Comparison of ENCODE assay signal across 8 mouse cellular contexts in the genomic region with DNA sequence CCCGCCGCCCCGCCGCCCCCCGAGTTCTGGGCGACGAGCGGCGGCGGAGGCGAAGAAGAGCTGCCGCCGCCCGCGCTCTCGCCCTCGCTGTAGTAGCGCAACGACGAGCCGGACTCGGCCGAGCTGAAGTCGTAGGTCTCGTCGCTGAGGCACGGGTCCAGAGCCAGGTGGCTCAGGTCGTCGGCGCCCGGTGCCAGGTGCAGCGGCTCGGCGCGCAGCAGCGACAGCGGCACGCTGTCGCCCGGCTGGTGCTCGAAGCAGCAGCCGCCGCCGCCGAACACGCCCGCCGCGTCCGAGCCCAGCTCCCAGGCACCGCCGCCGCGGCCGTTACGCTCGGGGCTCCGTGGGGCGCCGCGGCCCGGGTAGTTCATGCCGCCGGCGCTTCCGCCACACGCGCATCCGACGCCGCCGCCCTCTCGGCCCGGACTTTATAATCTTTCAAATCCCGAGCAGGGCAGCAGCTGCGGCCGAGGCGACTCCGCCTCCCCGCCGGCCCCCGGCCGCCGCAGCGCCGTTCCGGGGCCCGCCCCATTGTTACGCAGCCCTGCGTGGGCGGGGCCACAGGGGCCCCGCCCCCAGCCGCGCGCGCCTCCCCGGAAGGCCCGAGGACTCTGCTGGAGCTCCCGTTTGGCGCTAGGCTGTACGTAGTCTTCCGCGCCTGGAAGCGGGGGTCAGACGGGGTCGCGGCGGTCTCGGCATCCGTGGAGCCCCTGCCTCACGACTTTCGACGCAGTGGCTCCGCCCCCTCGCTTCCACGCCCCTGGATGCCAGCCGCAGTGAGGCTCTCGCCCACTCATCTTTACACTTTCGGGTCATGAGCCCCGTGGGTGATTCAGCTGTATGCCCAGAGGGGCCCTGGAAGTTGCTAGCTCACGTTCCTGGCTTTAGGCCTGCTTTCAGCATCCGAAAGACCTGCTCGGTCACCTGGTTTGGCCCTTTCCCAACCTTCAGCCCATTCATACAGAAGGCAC. TPM values are rescaled to one million over a fixed set of nuclear protein-coding genes. Genes with fewer than 3 reads are reported as not detected.
DNase-seq lines count a peak whose midpoint lies in the region; ATAC-seq and TF ChIP-seq lines count a peak whose summit lies in the region.

A gene (minus strand): TSS at position 503 of the 971 bp plus-strand sequence.

- peak; percentile 67 for DNase-seq in 3T3-L1 (ENCODE audit: low read depth, low spot score)
- peak; percentile 74 for DNase-seq in adrenal gland, postnatal 4 days (ENCODE audit: low spot score in 2 of 2)
- peak; percentile 92 for DNase-seq in embryonic facial prominence, embryonic 14.5 days (ENCODE audit: low spot score)
- peak; percentile 80 for DNase-seq in heart, adult 8-10 months (ENCODE audit: low spot score)
- peak; percentile 86 for DNase-seq in kidney, adult 9 months
- peak; percentile 79 for DNase-seq in limb, embryonic 14.5 days (ENCODE audit: low spot score)
- DNase-seq in midbrain, postnatal 0 days (ENCODE audit: low spot score): peak; percentile 91
- peak; percentile 77 to 79 for DNase-seq in spleen, postnatal 14 days (ENCODE audit: low spot score in 2 of 2)

- H3K27ac ChIP-seq in embryonic facial prominence, embryonic 14.5 days (replicated peaks; ENCODE audit: low read depth, low read length): peak within 1 kb of the TSS; percentile 87
- peak within 1 kb of the TSS; percentile 88 for H3K27ac ChIP-seq in limb, embryonic 14.5 days (replicated peaks; ENCODE audit: low read depth, low read length)
- peak within 1 kb of the TSS; percentile 94 for H3K27ac ChIP-seq in midbrain, postnatal 0 days (ENCODE audit: low read depth, low read length)

- peak; percentile 96 for ATAC-seq in embryonic facial prominence, embryonic 14.5 days (ENCODE audit: low read depth)
- ATAC-seq in limb, embryonic 14.5 days (ENCODE audit: low FRiP score, low read depth): peak; percentile 95
- peak; percentile 95 for ATAC-seq in midbrain, postnatal 0 days (ENCODE audit: low FRiP score)

- TF ChIP-seq CTCF in midbrain, postnatal 0 days (IDR thresholded peaks at IDR 0.05): no peak

- peaks cover 9% of the 10 kb centered on the region for H3K4me1 ChIP-seq in embryonic facial prominence, embryonic 14.5 days (ENCODE audit: control insufficient read depth, insufficient read depth, low read length)
- H3K4me1 ChIP-seq in limb, embryonic 14.5 days (ENCODE audit: control insufficient read depth, insufficient read depth, low read length): peaks cover 11% of the 10 kb centered on the region; the same call in 1 of the 2 replicates
- peaks cover 17% of the 10 kb centered on the region for H3K4me1 ChIP-seq in midbrain, postnatal 0 days (ENCODE audit: insufficient read depth, low read length)

- no peaks in the 10 kb centered on the region for H3K9me3 ChIP-seq in embryonic facial prominence, embryonic 14.5 days (ENCODE audit: control insufficient read depth, low read length)
- no peaks in the 10 kb centered on the region for H3K9me3 ChIP-seq in limb, embryonic 14.5 days (ENCODE audit: control insufficient read depth, low read length)
- H3K9me3 ChIP-seq in midbrain, postnatal 0 days (ENCODE audit: low read length): no peaks in the 10 kb centered on the region

- H3K27me3 ChIP-seq in embryonic facial prominence, embryonic 14.5 days (replicated peaks; ENCODE audit: control insufficient read depth, insufficient read depth, low read length): no peaks in the 10 kb centered on the region
- no peaks in the 10 kb centered on the region for H3K27me3 ChIP-seq in limb, embryonic 14.5 days (ENCODE audit: control insufficient read depth, insufficient read depth, low read length)
- H3K27me3 ChIP-seq in midbrain, postnatal 0 days (ENCODE audit: insufficient read depth, low read length): no peaks in the 10 kb centered on the region

- peak; percentile 69; the same call in 1 of the 2 replicates for TF ChIP-seq POLR2A in limb, embryonic 14.5 days (IDR thresholded peaks at IDR 0.05; ENCODE audit: borderline replicate concordance, extremely low read depth, insufficient read depth, insufficient read length)

- H3K36me3 ChIP-seq in embryonic facial prominence, embryonic 14.5 days (ENCODE audit: control insufficient read depth, insufficient read depth, low read length): no peaks in the 10 kb centered on the region
- no peaks in the 10 kb centered on the region for H3K36me3 ChIP-seq in limb, embryonic 14.5 days (ENCODE audit: control insufficient read depth, insufficient read depth, low read length)
- no peaks in the 10 kb centered on the region for H3K36me3 ChIP-seq in midbrain, postnatal 0 days (ENCODE audit: insufficient read depth, low read length)

- H3K9ac ChIP-seq in embryonic facial prominence, embryonic 14.5 days (ENCODE audit: low read depth, low read length): peak within 1 kb of the TSS; percentile 87
- peak within 1 kb of the TSS; percentile 84 for H3K9ac ChIP-seq in limb, embryonic 14.5 days (ENCODE audit: low read depth, low read length, severe bottlenecking)
- peak within 1 kb of the TSS; percentile 90 for H3K9ac ChIP-seq in midbrain, postnatal 0 days (replicated peaks; ENCODE audit: low read length, poor library complexity, severe bottlenecking)

- H3K4me3 ChIP-seq in embryonic facial prominence, embryonic 14.5 days (ENCODE audit: low read depth, low read length): peak within 1 kb of the TSS; percentile 82
- H3K4me3 ChIP-seq in limb, embryonic 14.5 days (replicated peaks; ENCODE audit: low read length): peak within 1 kb of the TSS; percentile 85
- peak within 1 kb of the TSS; percentile 96 for H3K4me3 ChIP-seq in midbrain, postnatal 0 days (ENCODE audit: low read depth, low read length)

- peak within 1 kb of the TSS; percentile 97 for H3K4me2 ChIP-seq in embryonic facial prominence, embryonic 14.5 days (ENCODE audit: low read depth, low read length)
- peak within 1 kb of the TSS; percentile 95 for H3K4me2 ChIP-seq in limb, embryonic 14.5 days (replicated peaks; ENCODE audit: low read depth, low read length, severe bottlenecking)
- H3K4me2 ChIP-seq in midbrain, postnatal 0 days (ENCODE audit: low read depth, low read length, poor library complexity, severe bottlenecking): peak within 1 kb of the TSS; percentile 78

- 2% methylated on average over 32 of the region's 123 CpGs for WGBS in embryonic facial prominence, embryonic 14.5 days
- WGBS in limb, embryonic 14.5 days: under 1% methylated on average over 48 of the region's 123 CpGs
- under 1% methylated on average over 93 of the region's 123 CpGs for WGBS in midbrain, postnatal 0 days

RNA-seq across cellular contexts. Expression of the gene that starts here (rescaled TPM):
- 10 to 100 TPM; 17.5 to 24.2 TPM for total RNA-seq in adrenal gland, postnatal 4 days (2021)
- polyA plus RNA-seq in embryonic facial prominence, embryonic 14.5 days (2014; fragmentation: Nextera tagmentation; extraction: Ambion mirVana): 7.6 and 8.0 TPM in 2 replicates
- 10 to 100 TPM in 3 of 4 experiments, 1 to 10 TPM in 1; 8.9 to 10.8 (median 10.3) TPM for total RNA-seq in heart, adult 8-10 months (2022)
- polyA plus RNA-seq in limb, embryonic 14.5 days (2012; rRNA removed): 17.7 and 18.0 TPM in 2 replicates
- 9.5 and 10.0 TPM in 2 replicates for polyA plus RNA-seq in limb, embryonic 14.5 days (2014; fragmentation: Nextera tagmentation; extraction: Ambion mirVana)
- 60.2 and 61.3 TPM in 2 replicates for total RNA-seq in midbrain, postnatal 0 days (2014; rRNA removed)
- polyA plus RNA-seq in midbrain, postnatal 0 days (2015; fragmentation: Nextera tagmentation; extraction: Ambion mirVana): 12.3 and 14.9 TPM in 2 replicates

Comparison
In these comparisons a context has a peak if more than half of its experiments do, and no peak if none do; other contexts are left out.
1. Peak in every context shown above with its lines: DNase-seq, ATAC-seq, H3K4me3 ChIP-seq and H3K27ac ChIP-seq.